Mouse (Mus musculus): ENCODE data around the gene Myh14.

DNA sequence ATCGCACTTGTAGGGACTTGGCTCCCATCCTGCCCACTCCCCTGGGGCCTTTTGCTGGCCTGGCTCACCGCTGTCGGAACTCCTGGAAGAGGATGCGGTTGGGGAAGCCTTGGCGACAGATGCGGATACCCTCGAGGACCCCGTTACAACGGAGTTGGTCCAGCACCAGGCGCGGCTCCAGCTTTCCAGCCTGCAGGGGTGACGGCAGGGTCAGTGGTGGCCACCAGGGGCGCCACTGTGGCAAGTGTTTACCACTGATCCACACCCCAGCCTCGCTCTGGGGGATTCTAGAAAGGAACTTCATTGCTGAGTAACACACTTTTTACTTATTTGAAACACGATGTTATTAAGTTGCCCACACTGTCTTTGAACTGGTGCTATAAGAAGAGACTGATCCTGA is 37.2 kb downstream of the Myh14 start:
- no peak for TF ChIP-seq CTCF (IDR thresholded peaks at IDR 0.05; ENCODE audit: low read depth, low read length)
- TF ChIP-seq POLR2A (IDR thresholded peaks at IDR 0.05; ENCODE audit: borderline replicate concordance, low read depth, low read length) = no peak
